Mouse (Mus musculus) embryonic fibroblast, embryonic 13.5 days (primary cell): ENCODE measurements around the gene Cct8l1.

Experiments used
- CTCF ChIP-seq: IDR thresholded peaks from 2 replicates; pipeline ENCODE4 v1.5.1; 2011; ENCODE audit warnings: mild to moderate bottlenecking, control low read depth, low read length, moderate library complexity, borderline replicate concordance; ENCODE audit not compliant: insufficient read depth
- POLR2A ChIP-seq: IDR thresholded peaks from 2 replicates; pipeline ENCODE4 v1.6.1; 2011; ENCODE audit warnings: low read depth, mild to moderate bottlenecking, control low read depth, low read length, moderate library complexity

DNA sequence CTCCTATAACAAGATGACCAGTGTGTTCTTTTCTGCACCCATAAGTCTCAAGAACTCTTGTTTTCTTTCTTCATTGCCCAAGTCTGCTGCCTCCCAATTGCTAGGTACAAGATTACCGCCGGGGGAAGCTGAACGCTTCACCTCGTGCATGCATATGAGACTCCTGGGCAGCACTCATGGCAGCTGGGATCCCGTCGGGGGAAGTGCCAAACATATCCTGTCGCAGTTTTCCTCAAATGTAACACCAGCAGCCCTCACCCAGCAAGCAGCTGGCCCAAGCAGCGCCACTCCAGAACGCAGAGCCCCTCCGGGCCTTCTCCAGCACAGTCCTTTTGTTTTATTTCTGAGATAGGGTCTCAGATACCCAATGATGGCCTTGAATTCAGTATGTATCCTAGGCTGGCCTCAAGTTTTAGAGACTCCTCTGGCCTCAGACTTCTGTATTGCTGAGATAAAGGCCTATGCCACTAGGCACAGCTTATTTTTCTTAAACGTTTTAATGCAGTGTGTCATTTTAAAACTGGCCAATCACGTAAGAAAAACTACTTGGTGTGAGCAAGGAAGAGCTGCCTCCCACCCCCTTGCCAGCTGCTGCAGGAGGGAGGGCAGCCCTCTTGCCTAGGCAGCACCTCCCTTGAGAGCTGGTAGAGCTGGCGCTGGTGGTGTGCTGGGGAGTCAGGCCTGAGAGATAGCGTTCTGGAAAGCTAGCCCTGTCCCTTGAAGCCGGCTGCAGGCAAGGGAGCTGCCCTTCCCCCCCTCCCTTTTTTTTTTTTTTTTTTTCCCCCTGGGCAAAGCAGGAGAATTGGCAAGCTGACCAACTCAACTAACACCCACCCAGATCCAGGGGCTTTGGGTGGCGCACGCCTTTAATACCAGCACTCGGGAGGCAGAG lies 16.6 kb downstream of the Cct8l1 start:
- TF ChIP-seq CTCF (no peak), POLR2A (no peak)
